ENCODE assay signal across 10 mouse cellular contexts in the genomic region with DNA sequence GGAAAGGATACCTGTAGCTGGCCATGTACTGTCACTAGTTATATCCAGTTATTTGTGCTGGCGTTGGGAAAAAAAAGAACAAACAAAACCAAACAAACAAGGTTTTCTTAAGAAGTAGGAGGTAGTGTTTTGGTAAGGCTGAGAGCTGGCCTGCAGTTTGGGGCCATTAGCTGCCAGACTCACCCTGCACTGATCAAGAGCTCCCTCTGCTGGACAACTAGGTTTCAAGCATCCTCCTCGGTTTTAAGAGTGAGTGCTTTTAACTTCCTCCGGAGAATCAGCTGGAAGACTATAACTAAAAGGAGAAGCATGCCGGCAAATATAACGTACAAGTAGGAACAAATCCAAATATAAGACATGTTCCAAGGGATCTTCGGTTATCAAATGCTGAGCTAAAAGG. TPM values are rescaled to one million over a fixed set of nuclear protein-coding genes. Genes with fewer than 3 reads are reported as not detected.
A peak's percentile ranks its signal among the peaks of the same experiment; 100 is the strongest.
DNase-seq lines count a peak whose midpoint lies in the region; ATAC-seq and TF ChIP-seq lines count a peak whose summit lies in the region.
"Had no signal": no experiment of that assay in that cellular context is flagged by ENCODE, and none has a peak within 500 bp of the region (broad histone marks: within the 10 kb centered on the region; RNA-seq: fewer than 3 reads in every experiment).

No protein-coding gene starts in this region.

- H3K4me1 ChIP-seq in bone marrow, adult 2 months (ENCODE audit: control insufficient read depth, insufficient read depth, low read length), result no peaks in the 10 kb centered on the region
- H3K4me1 ChIP-seq in embryonic facial prominence, embryonic 10.5 days, result no peaks in the 10 kb centered on the region
- H3K4me1 ChIP-seq in kidney, adult 2 months (ENCODE audit: control insufficient read depth, insufficient read depth, low read length), result no peaks in the 10 kb centered on the region
- no peaks in the 10 kb centered on the region for H3K4me1 ChIP-seq in limb, embryonic 11.5 days (ENCODE audit: control insufficient read depth, insufficient read depth, low read length)
- H3K4me1 ChIP-seq: stomach, embryonic 15.5 days had no signal

- no peak overlapping the region for H3K4me3 ChIP-seq in bone marrow, adult 2 months (replicated peaks; ENCODE audit: control insufficient read depth, low read depth, low read length)
- H3K4me3 ChIP-seq in embryonic facial prominence, embryonic 10.5 days, result no peak overlapping the region
- H3K4me3 ChIP-seq in kidney, adult 2 months (ENCODE audit: insufficient read depth, low read depth, low read length), result no peak overlapping the region
- H3K4me3 ChIP-seq in limb, embryonic 11.5 days (ENCODE audit: low read depth, low read length), result no peak overlapping the region
- H3K4me3 ChIP-seq: stomach, embryonic 15.5 days had no signal

- intact Hi-C loops in gastrocnemius, postnatal 36 days (cut with DNase I), result no loop called here

- WGBS in bone marrow, adult 2 months, result 13% methylated on average over 6 of the region's 6 CpGs
- WGBS in embryonic facial prominence, embryonic 10.5 days, result 14% methylated on average over 6 of the region's 6 CpGs
- WGBS in kidney, adult 2 months, result 3% methylated on average over 6 of the region's 6 CpGs
- WGBS in limb, embryonic 11.5 days, result 15% methylated on average over 6 of the region's 6 CpGs

- no peak for ATAC-seq in limb, embryonic 11.5 days (ENCODE audit: insufficient number of reproducible peaks, low FRiP score, low TSS enrichment, low read depth)

- no peaks in the 10 kb centered on the region for H3K27me3 ChIP-seq in embryonic facial prominence, embryonic 10.5 days (replicated peaks; ENCODE audit: low read depth, poor library complexity, severe bottlenecking)
- H3K27me3 ChIP-seq in kidney, adult 2 months (replicated peaks; ENCODE audit: control insufficient read depth, insufficient read depth, low read length), result no peaks in the 10 kb centered on the region
- H3K27me3 ChIP-seq in limb, embryonic 11.5 days (ENCODE audit: control insufficient read depth, insufficient read depth, low read length), result no peaks in the 10 kb centered on the region
- H3K27me3 ChIP-seq: stomach, embryonic 15.5 days had no signal

- peak; percentile 32 for DNase-seq in gastrocnemius, adult 18-20 months (ENCODE audit: low spot score)
- no peak for DNase-seq in gastrocnemius, postnatal 36 days
- peak; percentile 58 to 60 for DNase-seq in B cell, adult 2 months
- peak; percentile 55 for DNase-seq in embryonic facial prominence, embryonic 10.5 days (ENCODE audit: low spot score)
- peak; percentile 53 for DNase-seq in kidney, adult 2 months
- peak; percentile 61 for DNase-seq in limb, embryonic 11.5 days (ENCODE audit: low spot score)
- peak; percentile 45 for DNase-seq in retina, postnatal 7 days (ENCODE audit: low read depth, low spot score)

- TF ChIP-seq POLR2A in bone marrow, adult 2 months (IDR thresholded peaks at IDR 0.05; ENCODE audit: borderline replicate concordance, control insufficient read depth, low read depth, low read length), result no peak
- no peak for TF ChIP-seq POLR2A in kidney, adult 2 months (IDR thresholded peaks at IDR 0.05; ENCODE audit: low read depth, low read length)

- no peak overlapping the region for H3K27ac ChIP-seq in bone marrow, adult 2 months (ENCODE audit: control insufficient read depth, insufficient read depth, low read depth, low read length, poor library complexity)
- H3K27ac ChIP-seq in embryonic facial prominence, embryonic 10.5 days (replicated peaks), result no peak overlapping the region
- H3K27ac ChIP-seq in kidney, adult 2 months (ENCODE audit: insufficient read depth, low read depth, low read length), result no peak overlapping the region
- no peak overlapping the region for H3K27ac ChIP-seq in limb, embryonic 11.5 days (replicated peaks; ENCODE audit: low read depth, low read length)
- H3K27ac ChIP-seq: stomach, embryonic 15.5 days had no signal

- H3K4me2 ChIP-seq in limb, embryonic 11.5 days (ENCODE audit: low read depth, severe bottlenecking), result no peak overlapping the region
- H3K4me2 ChIP-seq: stomach, embryonic 15.5 days had no signal

- no peak overlapping the region for H3K9ac ChIP-seq in limb, embryonic 11.5 days (ENCODE audit: low read length)
- H3K9ac ChIP-seq: stomach, embryonic 15.5 days had no signal

- peak; percentile 61 for TF ChIP-seq CTCF in bone marrow, adult 2 months (IDR thresholded peaks at IDR 0.05; ENCODE audit: control insufficient read depth, insufficient read depth, low read length)
- peak; percentile 76 for TF ChIP-seq CTCF in kidney, adult 2 months (conservative IDR thresholded peaks at IDR 0.05; ENCODE audit: insufficient read depth, insufficient read length, low read depth, low read length)

- no peaks in the 10 kb centered on the region for H3K36me3 ChIP-seq in embryonic facial prominence, embryonic 10.5 days (replicated peaks)
- no peaks in the 10 kb centered on the region for H3K36me3 ChIP-seq in kidney, adult 2 months (ENCODE audit: control insufficient read depth, insufficient read depth, low read length)
- H3K36me3 ChIP-seq in limb, embryonic 11.5 days (ENCODE audit: control insufficient read depth, insufficient read depth, low read length), result no peaks in the 10 kb centered on the region
- H3K36me3 ChIP-seq: stomach, embryonic 15.5 days had no signal

- H3K9me3 ChIP-seq in embryonic facial prominence, embryonic 10.5 days, result no peaks in the 10 kb centered on the region
- no peaks in the 10 kb centered on the region for H3K9me3 ChIP-seq in limb, embryonic 11.5 days (ENCODE audit: control insufficient read depth, low read length)
- H3K9me3 ChIP-seq: stomach, embryonic 15.5 days had no signal

RNA-seq across cellular contexts. Expression of gene Esx1, which starts 19.8 kb away (rescaled TPM):
- total RNA-seq in gastrocnemius, adult 18-20 months (2021), result not detected
- total RNA-seq in gastrocnemius, postnatal 36 days (2021), result not detected
- polyA plus RNA-seq in bone marrow, adult 2 months (2011; ENCODE audit: insufficient read depth, insufficient read length, low replicate concordance, missing spikeins), result not detected in 2 replicates
- polyA plus RNA-seq in embryonic facial prominence, embryonic 10.5 days (2016; fragmentation: Nextera tagmentation; extraction: Ambion mirVana), result not detected in 2 replicates
- not detected in 2 replicates for polyA plus RNA-seq in kidney, adult 2 months (2012; rRNA removed)
- not detected in 2 replicates for polyA plus RNA-seq in limb, embryonic 11.5 days (2014; fragmentation: Nextera tagmentation; extraction: Ambion mirVana)
- total RNA-seq: left cerebral cortex, adult 8-10 months had no signal
- polyA plus RNA-seq: stomach, embryonic 15.5 days had no signal

Comparison
In these comparisons a context has a peak if more than half of its experiments do, and no peak if none do; other contexts are left out.
1. DNase-seq: peak in gastrocnemius, adult 18-20 months (single experiment), B cell, adult 2 months (2 of 2), embryonic facial prominence, embryonic 10.5 days (single experiment), kidney, adult 2 months (single experiment), limb, embryonic 11.5 days (single experiment) and retina, postnatal 7 days (single experiment); none in gastrocnemius, postnatal 36 days (0 of 2).